Mouse (Mus musculus) hindbrain, embryonic 12.5 days (tissue): ENCODE data around the gene Gm20716. TPM values are rescaled to one million over a fixed set of nuclear protein-coding genes. Genes with fewer than 3 reads are reported as not detected.

Experiments used
- ATAC-seq: fragments of 200-750 bp; cut with Nextera tagmentation; 2 replicates; pipeline ENCODE4 v1.8.0; 2017; ENCODE audit warnings: moderate TSS enrichment; ENCODE audit not compliant: low FRiP score
- H3K27ac ChIP-seq: fragments of 300-500 bp; sonication (generic); 2 replicates; pipeline ENCODE4 v1.5.1; 2016; ENCODE audit warnings: mild to moderate bottlenecking
- H3K27me3 ChIP-seq: fragments of 300-500 bp; sonication (generic); 2 replicates; pipeline ENCODE4 v1.6.1; 2016; ENCODE audit warnings: mild to moderate bottlenecking
- H3K36me3 ChIP-seq: fragments of 300-500 bp; sonication (generic); 2 replicates; pipeline ENCODE4 v1.6.1; 2016; ENCODE audit warnings: mild to moderate bottlenecking
- H3K4me1 ChIP-seq: fragments of 300-500 bp; sonication (generic); 2 replicates; pipeline ENCODE4 v1.6.1; 2016
- H3K4me2 ChIP-seq: fragments of 300-500 bp; sonication (generic); replicated peaks from 2 replicates; pipeline ENCODE4 v1.6.1; 2016; ENCODE audit warnings: mild to moderate bottlenecking
- H3K4me3 ChIP-seq: fragments of 300-500 bp; sonication (generic); 2 replicates; pipeline ENCODE4 v1.5.1; 2016; ENCODE audit warnings: mild to moderate bottlenecking
- H3K9ac ChIP-seq: fragments of 300-500 bp; sonication (generic); 2 replicates; pipeline ENCODE4 v1.6.1; 2016; ENCODE audit warnings: mild to moderate bottlenecking, moderate library complexity
- H3K9me3 ChIP-seq: fragments of 300-500 bp; sonication (generic); replicated peaks from 2 replicates; pipeline ENCODE4 v1.6.1; 2016; ENCODE audit warnings: mild to moderate bottlenecking
- WGBS: fragments of 180-500 bp; shearing (Covaris S2); methylation state at CpG from one replicate; pipeline ENCODE4 v1.1.7; 2016; 5-methylcytosine and 5-hydroxymethylcytosine counted together
- polyA plus RNA-seq: library from polyadenylated mRNA; unstranded; fragments of >200 nt; fragmentation: Nextera tagmentation; extraction: Ambion mirVana; gene quantifications from 2 replicates; pipeline ENCODE4 v1.2.1, GENCODE M21; 2016

The Gm20716 gene
- polyA plus RNA-seq, 1 experiment from 2014 or later: 22.8 TPM

- Histone ChIP-seq H3K4me3 (no peak overlapping the region), H3K9ac (no peak overlapping the region), H3K4me1 (peaks cover 4% of the 10 kb centered on the region; the same call in 1 of the 2 replicates), H3K36me3 (no peaks in the 10 kb centered on the region), H3K4me2 (no peak overlapping the region), H3K27me3 (peaks cover 5% of the 10 kb centered on the region; the same call in 1 of the 2 replicates), H3K9me3 (no peaks in the 10 kb centered on the region), H3K27ac (no peak overlapping the region)
- ATAC-seq: no peak
- WGBS: 19% methylated on average over 2 of the region's 2 CpGs
Measured at GRCm38 (mm10) chr2:168248856-168249245, 18.7 kb upstream of the Gm20716 start.

GRCm38 (mm10) chr2:168248167-168248855 is 18.1 kb upstream of the Gm20716 start:
- Histone ChIP-seq H3K4me3 (no peak overlapping the region), H3K9me3 (no peaks in the 10 kb centered on the region), H3K4me1 (peaks cover 4% of the 10 kb centered on the region; the same call in 1 of the 2 replicates), H3K27ac (no peak overlapping the region), H3K36me3 (no peaks in the 10 kb centered on the region), H3K4me2 (no peak overlapping the region), H3K9ac (no peak overlapping the region), H3K27me3 (peaks cover 5% of the 10 kb centered on the region; the same call in 1 of the 2 replicates)
- ATAC-seq: no peak
- 72% methylated on average over 8 of the region's 8 CpGs for WGBS

- Histone ChIP-seq H3K4me1 (no peaks in the 10 kb centered on the region), H3K36me3 (no peaks in the 10 kb centered on the region), H3K9me3 (no peaks in the 10 kb centered on the region), H3K4me3 (no peak overlapping the region), H3K27me3 (no peaks in the 10 kb centered on the region), H3K4me2 (no peak overlapping the region), H3K27ac (no peak overlapping the region), H3K9ac (no peak overlapping the region)
- WGBS: 40% methylated on average over 8 of the region's 8 CpGs
- ATAC-seq: no peak
Measured at GRCm38 (mm10) chr2:168245571-168245970, 15.4 kb upstream of the Gm20716 start.

GRCm38 (mm10) chr2:168243278-168243677 is 13.1 kb upstream of the Gm20716 start:
- H3K27ac ChIP-seq: no peak overlapping the region
- H3K27me3 ChIP-seq: no peaks in the 10 kb centered on the region
- no peaks in the 10 kb centered on the region for H3K36me3 ChIP-seq
- 0 out of 2 replicates have a peak, but pooled peaks cover 3% of the 10 kb centered on the region for H3K9me3 ChIP-seq
- WGBS: 75% methylated on average over 4 of the region's 4 CpGs
- ATAC-seq: no peak
- no peaks in the 10 kb centered on the region for H3K4me1 ChIP-seq
- H3K4me2 ChIP-seq: no peak overlapping the region
- H3K9ac ChIP-seq: no peak overlapping the region
- no peak overlapping the region for H3K4me3 ChIP-seq

GRCm38 (mm10) chr2:168242841-168243240 is 12.7 kb upstream of the Gm20716 start:
- no peak for ATAC-seq
- 0 out of 2 replicates have a peak, but pooled peaks cover 3% of the 10 kb centered on the region for H3K9me3 ChIP-seq
- H3K27me3 ChIP-seq: no peaks in the 10 kb centered on the region
- H3K4me3 ChIP-seq: no peak overlapping the region
- no peak overlapping the region for H3K9ac ChIP-seq
- no peaks in the 10 kb centered on the region for H3K36me3 ChIP-seq
- no peak overlapping the region for H3K27ac ChIP-seq
- H3K4me1 ChIP-seq: no peaks in the 10 kb centered on the region
- no peak overlapping the region for H3K4me2 ChIP-seq

- ATAC-seq: no peak
- 93% methylated on average over 4 of the region's 4 CpGs for WGBS
- H3K4me2 ChIP-seq: no peak overlapping the region
- peaks cover 9% of the 10 kb centered on the region; the same call in 1 of the 2 replicates for H3K36me3 ChIP-seq
- no peak overlapping the region for H3K9ac ChIP-seq
- H3K27me3 ChIP-seq: no peaks in the 10 kb centered on the region
- H3K4me1 ChIP-seq: no peaks in the 10 kb centered on the region
- no peak overlapping the region for H3K27ac ChIP-seq
- H3K9me3 ChIP-seq: 0 out of 2 replicates have a peak, but pooled peaks cover 7% of the 10 kb centered on the region
- no peak overlapping the region for H3K4me3 ChIP-seq
Measured at GRCm38 (mm10) chr2:168238335-168238734, 8.2 kb upstream of the Gm20716 start.

- no peak overlapping the region for H3K4me2 ChIP-seq
- no peaks in the 10 kb centered on the region for H3K27me3 ChIP-seq
- H3K9ac ChIP-seq: no peak overlapping the region
- H3K27ac ChIP-seq: no peak overlapping the region
- 0 out of 2 replicates have a peak, but pooled peaks cover 4% of the 10 kb centered on the region for H3K9me3 ChIP-seq
- 93% methylated on average over 5 of the region's 5 CpGs for WGBS
- peaks cover 31% of the 10 kb centered on the region for H3K4me1 ChIP-seq
- no peak for ATAC-seq
- H3K4me3 ChIP-seq: no peak overlapping the region
- H3K36me3 ChIP-seq: peaks cover 10% of the 10 kb centered on the region
Measured at GRCm38 (mm10) chr2:168233286-168233685, 3.1 kb upstream of the Gm20716 start.

- Histone ChIP-seq H3K4me1 (peaks cover 36% of the 10 kb centered on the region), H3K4me2 (peak overlapping the region; percentile 99), H3K9me3 (no peaks in the 10 kb centered on the region), H3K27ac (no peak overlapping the region), H3K9ac (peak overlapping the region; percentile 97), H3K36me3 (peaks cover 14% of the 10 kb centered on the region), H3K4me3 (peak overlapping the region; percentile 100), H3K27me3 (no peaks in the 10 kb centered on the region)
- ATAC-seq: no peak
- 61% methylated on average over 33 of the region's 33 CpGs for WGBS
Measured at GRCm38 (mm10) chr2:168231471-168231829, 1.3 kb upstream of the Gm20716 start.

GRCm38 (mm10) chr2:168230773-168231470 is 758 bp upstream of the Gm20716 start:
- 2% methylated on average over 102 of the region's 105 CpGs for WGBS
- ATAC-seq: peak; percentile 71
- peaks cover 19% of the 10 kb centered on the region for H3K36me3 ChIP-seq

GRCm38 (mm10) chr2:168229116-168230025 is 793 bp downstream of the Gm20716 start:
- Histone ChIP-seq H3K27me3 (no peaks in the 10 kb centered on the region), H3K4me1 (peaks cover 36% of the 10 kb centered on the region), H3K9me3 (no peaks in the 10 kb centered on the region), H3K9ac (peak overlapping the region; percentile 97), H3K4me2 (peak overlapping the region; percentile 99), H3K27ac (peak overlapping the region; percentile 89; the same call in 1 of the 2 replicates), H3K36me3 (peaks cover 35% of the 10 kb centered on the region), H3K4me3 (peak overlapping the region; percentile 100)
- no peak; the same call in 1 of the 2 replicates for ATAC-seq
- WGBS: 20% methylated on average over 41 of the region's 41 CpGs

More at GRCm38 (mm10) chr2:168230773-168231470, 758 bp upstream of the Gm20716 start:
- Histone ChIP-seq H3K4me3 (peak overlapping the region; percentile 100), H3K4me2 (peak overlapping the region; percentile 99), H3K4me1 (peaks cover 36% of the 10 kb centered on the region), H3K9ac (peak overlapping the region; percentile 97), H3K27me3 (no peaks in the 10 kb centered on the region), H3K27ac (peak overlapping the region; percentile 89), H3K9me3 (no peaks in the 10 kb centered on the region)

GRCm38 (mm10) chr2:168223326-168223725 is 6.8 kb downstream of the Gm20716 start:
- no peaks in the 10 kb centered on the region for H3K9me3 ChIP-seq
- no peak overlapping the region for H3K9ac ChIP-seq
- 81% methylated on average over 6 of the region's 6 CpGs for WGBS
- H3K4me2 ChIP-seq: no peak overlapping the region
- H3K36me3 ChIP-seq: peaks cover 73% of the 10 kb centered on the region
- no peak for ATAC-seq
- no peaks in the 10 kb centered on the region for H3K27me3 ChIP-seq
- peaks cover 5% of the 10 kb centered on the region for H3K4me1 ChIP-seq
- no peak overlapping the region for H3K4me3 ChIP-seq
- H3K27ac ChIP-seq: no peak overlapping the region
